Mouse (Mus musculus) testis, adult 2 months (tissue): Measurements from ENCODE around the gene Id1.

Source experiments
- CTCF ChIP-seq: fragments of 200-500 bp; IDR thresholded peaks from 2 replicates; pipeline ENCODE4 v1.5.1; 2012; ENCODE audit warnings: low read depth, mild to moderate bottlenecking, inconsistent platforms, low read length, moderate library complexity; ENCODE audit not compliant: control insufficient read depth, insufficient read depth, insufficient replicate concordance
- POLR2A ChIP-seq: fragments of 200-500 bp; IDR thresholded peaks from 2 replicates; pipeline ENCODE4 v1.6.1; 2012; ENCODE audit warnings: low read depth, mild to moderate bottlenecking, inconsistent platforms, low read length, moderate library complexity; ENCODE audit not compliant: control insufficient read depth

- TF ChIP-seq POLR2A (peak; percentile 70; the same call in 1 of the 2 replicates), CTCF (no peak)
Observed at GRCm38 (mm10) chr2:152736090-152736601, at the start of gene Id1.
